Mouse (Mus musculus) cerebellum, postnatal 25 days (tissue): ENCODE data around the gene Cops7b.
"Not testable (repeated sequence)": the region's sequence is repeated elsewhere in the genome, so short reads cannot be mapped to it uniquely, and the experiment has no call there.

Experiments
- DNase-seq, 2 experiments: peaks; one replicate each; pipeline ENCODE4 v3.0.0; 2021; ENCODE audit warnings: mixed read lengths in 2 of 2

The Cops7b gene

GRCm38 (mm10) chr1:86582451-86583096 lies at the start of gene Cops7b, which contains the start of gene Pde6d:
Gene Cops7b, plus strand, starts transcription at chr1:86582904.
Gene Pde6d, minus strand, starts transcription at chr1:86582629.
- peak; percentile 98 to 99 for DNase-seq

- DNase-seq: no peak
Observed at GRCm38 (mm10) chr1:86533411-86534130, 49.1 kb upstream of the Cops7b start.

GRCm38 (mm10) chr1:86538383-86538782 lies 44.3 kb upstream of the Cops7b start:
- DNase-seq: peak in 1 of 2 experiments; percentile 38

GRCm38 (mm10) chr1:86539583-86539982 lies 43.1 kb upstream of the Cops7b start:
- not testable (repeated sequence) for DNase-seq

GRCm38 (mm10) chr1:86542584-86542983 lies 40.1 kb upstream of the Cops7b start:
- no peak for DNase-seq

GRCm38 (mm10) chr1:86546797-86547196 lies 35.9 kb upstream of the Cops7b start:
- no peak for DNase-seq

GRCm38 (mm10) chr1:86551299-86551698 lies 31.4 kb upstream of the Cops7b start:
- no peak for DNase-seq

GRCm38 (mm10) chr1:86551877-86552276 lies 30.8 kb upstream of the Cops7b start:
- no peak for DNase-seq

GRCm38 (mm10) chr1:86555665-86556064 lies 27.0 kb upstream of the Cops7b start:
- DNase-seq: no peak

- no peak for DNase-seq
Observed at GRCm38 (mm10) chr1:86557872-86558271, 24.8 kb upstream of the Cops7b start.

- DNase-seq: no peak
Observed at GRCm38 (mm10) chr1:86559232-86559631, 23.5 kb upstream of the Cops7b start.

GRCm38 (mm10) chr1:86562663-86563062 lies 20.0 kb upstream of the Cops7b start:
- DNase-seq: no peak

GRCm38 (mm10) chr1:86568409-86568808 lies 14.3 kb upstream of the Cops7b start:
- no peak for DNase-seq

GRCm38 (mm10) chr1:86569292-86569860 lies 13.3 kb upstream of the Cops7b start:
- no peak for DNase-seq

- no peak for DNase-seq
Observed at GRCm38 (mm10) chr1:86571381-86571780, 11.3 kb upstream of the Cops7b start.

- no peak for DNase-seq
Observed at GRCm38 (mm10) chr1:86571941-86572340, 10.8 kb upstream of the Cops7b start.

GRCm38 (mm10) chr1:86580426-86580825 lies 2.3 kb upstream of the Cops7b start:
- no peak for DNase-seq

GRCm38 (mm10) chr1:86581692-86582450 lies 833 bp upstream of the Cops7b start:
- peak in 1 of 2 experiments; percentile 54 for DNase-seq

GRCm38 (mm10) chr1:86583709-86584108 lies 1.0 kb downstream of the Cops7b start:
- no peak for DNase-seq

- DNase-seq: peak; percentile 86 to 88
Observed at GRCm38 (mm10) chr1:86586992-86587391, 4.3 kb downstream of the Cops7b start.

GRCm38 (mm10) chr1:86594539-86594938 lies 11.8 kb downstream of the Cops7b start:
- DNase-seq: no peak

- DNase-seq: no peak
Observed at GRCm38 (mm10) chr1:86595315-86595714, 12.6 kb downstream of the Cops7b start.

GRCm38 (mm10) chr1:86596512-86596911 lies 13.8 kb downstream of the Cops7b start:
- DNase-seq: no peak
